Mouse (Mus musculus) forebrain, postnatal 0 days (tissue): ENCODE results near the gene Ankrd6. TPM values are rescaled to one million over a fixed set of nuclear protein-coding genes. Genes with fewer than 3 reads are reported as not detected.

Source experiments
- ATAC-seq: fragments of 200-750 bp; cut with Nextera tagmentation; 2 replicates; pipeline ENCODE4 v1.8.0; 2017; ENCODE audit warnings: mild to moderate bottlenecking, moderate library complexity
- DNase-seq: peaks from one replicate; pipeline ENCODE4 v3.0.0-alpha.2; 2015
- H3K27ac ChIP-seq: fragments of 300-500 bp; sonication (generic); 2 replicates; pipeline ENCODE4 v1.5.1; 2014; ENCODE audit warnings: low read depth, mild to moderate bottlenecking, antibody characterized with exemption, low read length, moderate library complexity, mixed read lengths
- H3K27me3 ChIP-seq: fragments of 300-500 bp; sonication (generic); 2 replicates; pipeline ENCODE4 v1.6.1; 2014; ENCODE audit warnings: mild to moderate bottlenecking, low read length, mixed read lengths; ENCODE audit not compliant: insufficient read depth
- H3K36me3 ChIP-seq: fragments of 300-500 bp; sonication (generic); 2 replicates; pipeline ENCODE4 v1.6.1; 2014; ENCODE audit warnings: mild to moderate bottlenecking, moderate library complexity; ENCODE audit not compliant: insufficient read depth
- H3K4me1 ChIP-seq: fragments of 300-500 bp; sonication (generic); 2 replicates; pipeline ENCODE4 v1.6.1; 2014; ENCODE audit warnings: antibody characterized with exemption; ENCODE audit not compliant: insufficient read depth
- H3K4me2 ChIP-seq: fragments of 300-500 bp; sonication (generic); 2 replicates; pipeline ENCODE4 v1.6.1; 2014; ENCODE audit warnings: low read depth, mild to moderate bottlenecking, moderate library complexity
- H3K4me3 ChIP-seq: fragments of 300-500 bp; sonication (generic); 2 replicates; pipeline ENCODE4 v1.5.1; 2014; ENCODE audit warnings: low read depth, low read length, mixed read lengths
- H3K9ac ChIP-seq: fragments of 300-500 bp; sonication (generic); 2 replicates; pipeline ENCODE4 v1.6.1; 2014; ENCODE audit warnings: mild to moderate bottlenecking
- H3K9me3 ChIP-seq: fragments of 300-500 bp; sonication (generic); 2 replicates; pipeline ENCODE4 v1.6.1; 2016; ENCODE audit warnings: low read length
- CTCF ChIP-seq: sonication (generic); IDR thresholded peaks from 2 replicates; pipeline ENCODE4 v1.5.1; 2016; ENCODE audit warnings: antibody characterized with exemption, control low read depth, low read depth
- WGBS: fragments of 180-500 bp; shearing (Covaris S2); extraction: QIAGEN DNeasy Blood & Tissue Kit; methylation state at CpG from one replicate; pipeline ENCODE4 v1.1.7; 2014; 5-methylcytosine and 5-hydroxymethylcytosine counted together
- polyA plus RNA-seq: library from polyadenylated mRNA; unstranded; fragments of >200 nt; fragmentation: Nextera tagmentation; extraction: Ambion mirVana; gene quantifications from 2 replicates; pipeline ENCODE4 v1.2.1, GENCODE M21; 2015
- total RNA-seq: library from RNA; depleted of rRNA; stranded (reverse); fragments of >200 nt; gene quantifications from 2 replicates; pipeline ENCODE4 v1.2.3, GENCODE M21; 2014

Gene Ankrd6
- total and polyA plus RNA-seq, 2 experiments from 2014 or later = 18.4 to 39.8 TPM

GRCm38 (mm10) chr4:32862751-32863446, 87.7 kb downstream of the Ankrd6 start:
- DNase-seq (no peak), ATAC-seq (peak; percentile 12; the same call in 1 of the 2 replicates)
- peak overlapping the region; percentile 18; the same call in 1 of the 2 replicates for H3K9ac ChIP-seq
- no peak for TF ChIP-seq CTCF
- H3K4me1 ChIP-seq = peaks cover 42% of the 10 kb centered on the region
- H3K36me3 ChIP-seq = no peaks in the 10 kb centered on the region
- H3K4me2 ChIP-seq = peak overlapping the region; percentile 66
- no peaks in the 10 kb centered on the region for H3K9me3 ChIP-seq
- peak overlapping the region; percentile 57 for H3K27ac ChIP-seq
- H3K27me3 ChIP-seq = no peaks in the 10 kb centered on the region
- H3K4me3 ChIP-seq = peak overlapping the region; percentile 38
- WGBS = 47% methylated on average over 15 of the region's 15 CpGs

GRCm38 (mm10) chr4:32862011-32862750, 88.5 kb downstream of the Ankrd6 start:
- peak; percentile 55 for DNase-seq
- peaks cover 42% of the 10 kb centered on the region for H3K4me1 ChIP-seq
- no peaks in the 10 kb centered on the region for H3K9me3 ChIP-seq
- ATAC-seq = peak; percentile 74
- H3K9ac ChIP-seq = no peak overlapping the region
- H3K36me3 ChIP-seq = no peaks in the 10 kb centered on the region
- no peak for TF ChIP-seq CTCF
- H3K4me2 ChIP-seq = peak overlapping the region; percentile 66
- no peaks in the 10 kb centered on the region for H3K27me3 ChIP-seq
- no peak overlapping the region for H3K27ac ChIP-seq
- H3K4me3 ChIP-seq = peak overlapping the region; percentile 38; the same call in 1 of the 2 replicates
- 73% methylated on average over 15 of the region's 15 CpGs for WGBS

GRCm38 (mm10) chr4:32860184-32860965, 90.3 kb downstream of the Ankrd6 start:
- DNase-seq (peak; percentile 82), ATAC-seq (peak; percentile 58)
- Histone ChIP-seq H3K4me3 (no peak overlapping the region; the same call in 1 of the 2 replicates), H3K9me3 (no peaks in the 10 kb centered on the region), H3K9ac (peak overlapping the region; percentile 29; the same call in 1 of the 2 replicates), H3K36me3 (no peaks in the 10 kb centered on the region), H3K27ac (peak overlapping the region; percentile 66; the same call in 1 of the 2 replicates), H3K4me2 (peak overlapping the region; percentile 39), H3K27me3 (no peaks in the 10 kb centered on the region), H3K4me1 (peaks cover 42% of the 10 kb centered on the region)
- WGBS = 27% methylated on average over 18 of the region's 18 CpGs
- TF ChIP-seq CTCF = no peak

GRCm38 (mm10) chr4:32855580-32855979, 95.1 kb downstream of the Ankrd6 start:
- WGBS = 78% methylated on average over 9 of the region's 9 CpGs
- no peak for TF ChIP-seq CTCF
- H3K4me3 ChIP-seq = no peak overlapping the region
- no peak for DNase-seq
- no peaks in the 10 kb centered on the region for H3K27me3 ChIP-seq
- no peaks in the 10 kb centered on the region for H3K9me3 ChIP-seq
- peaks cover 10% of the 10 kb centered on the region for H3K4me1 ChIP-seq
- no peak overlapping the region for H3K27ac ChIP-seq
- H3K36me3 ChIP-seq = no peaks in the 10 kb centered on the region
- no peak overlapping the region for H3K4me2 ChIP-seq
- no peak overlapping the region for H3K9ac ChIP-seq
- no peak for ATAC-seq

- H3K9ac ChIP-seq = no peak overlapping the region
- no peak overlapping the region for H3K4me3 ChIP-seq
- no peaks in the 10 kb centered on the region for H3K27me3 ChIP-seq
- no peaks in the 10 kb centered on the region for H3K9me3 ChIP-seq
- TF ChIP-seq CTCF = no peak
- peaks cover 3% of the 10 kb centered on the region for H3K4me1 ChIP-seq
- no peak overlapping the region for H3K27ac ChIP-seq
- DNase-seq (no peak), ATAC-seq (no peak)
- no peak overlapping the region for H3K4me2 ChIP-seq
- no peaks in the 10 kb centered on the region for H3K36me3 ChIP-seq
- 90% methylated on average over 4 of the region's 4 CpGs for WGBS
Measured at GRCm38 (mm10) chr4:32854956-32855355, 95.7 kb downstream of the Ankrd6 start.

- 66% methylated on average over 5 of the region's 5 CpGs for WGBS
- TF ChIP-seq CTCF = no peak
- Histone ChIP-seq H3K9ac (no peak overlapping the region), H3K27ac (no peak overlapping the region), H3K4me3 (no peak overlapping the region), H3K36me3 (no peaks in the 10 kb centered on the region), H3K9me3 (no peaks in the 10 kb centered on the region), H3K4me2 (no peak overlapping the region), H3K4me1 (no peaks in the 10 kb centered on the region), H3K27me3 (no peaks in the 10 kb centered on the region)
- ATAC-seq = no peak
- DNase-seq = no peak
Measured at GRCm38 (mm10) chr4:32853609-32854188, 96.9 kb downstream of the Ankrd6 start.
